Mouse (Mus musculus): Measurements from ENCODE around the gene Pofut1.
A peak's percentile ranks its signal among the peaks of the same experiment; 100 is the strongest.

Gene Pofut1

GRCm38 (mm10) chr2:153290938-153291928, 49.9 kb downstream of the Pofut1 start, which contains the start of gene Kif3b:
Kif3b (plus strand) TSS chr2:153291413.
- peak; percentile 81 for DNase-seq (ENCODE audit: low spot score)

GRCm38 (mm10) chr2:153292305-153292861, 51.0 kb downstream of the Pofut1 start:
- DNase-seq (ENCODE audit: low spot score): no peak

GRCm38 (mm10) chr2:153295196-153295595, 53.9 kb downstream of the Pofut1 start:
- DNase-seq (ENCODE audit: low spot score): no peak

- no peak for DNase-seq (ENCODE audit: low spot score)
These were observed 56.4 kb downstream of the Pofut1 start for GRCm38 (mm10) chr2:153297771-153298170.

GRCm38 (mm10) chr2:153298460-153298859, 57.1 kb downstream of the Pofut1 start:
- DNase-seq (ENCODE audit: low spot score): no peak

GRCm38 (mm10) chr2:153298863-153299262, 57.5 kb downstream of the Pofut1 start:
- DNase-seq (ENCODE audit: low spot score): peak; percentile 46

GRCm38 (mm10) chr2:153301123-153301522, 59.8 kb downstream of the Pofut1 start:
- DNase-seq (ENCODE audit: low spot score): no peak

GRCm38 (mm10) chr2:153305240-153305639, 63.9 kb downstream of the Pofut1 start:
- peak; percentile 81 for DNase-seq (ENCODE audit: low spot score)

GRCm38 (mm10) chr2:153308586-153308985, 67.3 kb downstream of the Pofut1 start:
- no peak for DNase-seq (ENCODE audit: low spot score)

GRCm38 (mm10) chr2:153309106-153309505, 67.8 kb downstream of the Pofut1 start:
- DNase-seq (ENCODE audit: low spot score): no peak

- no peak for DNase-seq (ENCODE audit: low spot score)
These were observed 68.9 kb downstream of the Pofut1 start for GRCm38 (mm10) chr2:153310228-153310627.

GRCm38 (mm10) chr2:153312884-153313283, 71.6 kb downstream of the Pofut1 start:
- DNase-seq (ENCODE audit: low spot score): no peak

- DNase-seq (ENCODE audit: low spot score): no peak
These were observed 77.1 kb downstream of the Pofut1 start for GRCm38 (mm10) chr2:153318408-153318807.

- DNase-seq (ENCODE audit: low spot score): no peak
These were observed 77.8 kb downstream of the Pofut1 start for GRCm38 (mm10) chr2:153319036-153319643.

All from ovary, adult 18-20 months (tissue).